Mouse (Mus musculus) Muller cell, postnatal 12 days (primary cell): ENCODE results near the gene Gm17535.
A peak's percentile ranks its signal among the peaks of the same experiment; 100 is the strongest.
"Not testable (repeated sequence)": the region's sequence is repeated elsewhere in the genome, so short reads cannot be mapped to it uniquely, and the experiment has no call there.

Experiments used
- DNase-seq: peaks from one replicate; pipeline ENCODE4 v3.0.0-alpha.2; 2015; ENCODE audit errors: inconsistent ontology term

Gene Gm17535

DNA sequence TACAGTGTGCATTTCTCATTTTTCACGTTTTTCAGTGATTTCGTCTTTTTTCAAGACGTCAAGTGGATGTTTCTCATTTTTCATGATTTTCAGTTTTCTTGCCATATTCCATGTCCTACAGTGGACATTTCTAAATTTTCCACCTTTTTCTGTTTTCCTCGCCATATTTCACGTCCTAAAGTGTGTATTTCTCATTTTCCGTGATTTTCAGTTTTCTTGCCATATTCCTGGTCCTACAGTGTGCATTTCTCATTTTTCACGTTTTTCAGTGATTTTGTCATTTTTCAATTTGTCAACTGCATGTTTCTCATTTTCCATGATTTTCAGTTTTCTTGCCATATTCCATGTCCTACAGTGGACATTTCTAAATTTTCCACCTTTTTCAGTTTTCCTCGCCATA is at the start of gene Gm17535:
Gene Gm17535 (plus strand): TSS at position 301 of the 400 bp plus-strand sequence.
- not testable (repeated sequence) for DNase-seq

DNA sequence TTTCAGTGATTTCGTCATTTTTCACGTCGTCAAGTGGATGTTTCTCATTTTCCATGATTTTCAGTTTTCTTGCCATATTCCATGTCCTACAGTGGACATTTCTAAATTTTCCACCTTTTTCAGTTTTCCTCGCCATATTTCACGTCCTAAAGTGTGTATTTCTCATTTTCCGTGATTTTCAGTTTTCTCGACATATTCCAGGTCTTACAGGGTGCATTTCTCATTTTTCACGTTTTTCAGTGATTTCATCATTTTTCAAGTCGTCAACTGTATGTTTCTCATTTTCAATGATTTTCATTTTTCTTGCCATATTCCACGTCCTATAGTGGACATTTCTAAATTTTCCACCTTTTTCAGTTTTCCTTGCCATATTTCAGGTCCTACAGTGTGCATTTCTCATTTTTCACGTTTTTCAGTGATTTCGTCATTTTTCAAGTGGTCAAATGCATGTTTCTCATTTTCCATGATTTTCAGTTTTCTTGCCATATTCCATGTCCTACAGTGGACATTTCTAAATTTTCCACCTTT is 33.9 kb upstream of the Gm17535 start, which contains the start of gene Gm10722:
Gene Gm10722 (plus strand): TSS at position 478 of the 528 bp plus-strand sequence.
- peak; percentile 78 for DNase-seq

DNA sequence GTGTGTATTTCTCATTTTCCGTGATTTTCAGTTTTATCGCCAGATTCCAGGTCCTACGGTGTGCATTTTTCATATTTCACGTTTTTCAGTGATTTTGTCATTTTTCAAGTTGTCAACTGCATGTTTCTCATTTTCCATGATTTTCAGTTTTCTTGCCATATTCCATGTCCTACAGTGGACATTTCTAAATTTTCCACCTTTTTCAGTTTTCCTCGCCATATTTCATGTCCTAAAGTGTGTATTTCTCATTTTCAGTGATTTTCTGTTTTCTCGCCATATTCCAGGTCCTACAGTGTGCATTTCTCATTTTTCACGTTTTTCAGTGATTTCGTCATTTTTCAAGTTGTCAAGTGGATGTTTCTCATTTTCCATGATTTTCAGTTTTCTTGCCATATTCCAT is 33.4 kb upstream of the Gm17535 start:
- DNase-seq: not testable (repeated sequence)

DNA sequence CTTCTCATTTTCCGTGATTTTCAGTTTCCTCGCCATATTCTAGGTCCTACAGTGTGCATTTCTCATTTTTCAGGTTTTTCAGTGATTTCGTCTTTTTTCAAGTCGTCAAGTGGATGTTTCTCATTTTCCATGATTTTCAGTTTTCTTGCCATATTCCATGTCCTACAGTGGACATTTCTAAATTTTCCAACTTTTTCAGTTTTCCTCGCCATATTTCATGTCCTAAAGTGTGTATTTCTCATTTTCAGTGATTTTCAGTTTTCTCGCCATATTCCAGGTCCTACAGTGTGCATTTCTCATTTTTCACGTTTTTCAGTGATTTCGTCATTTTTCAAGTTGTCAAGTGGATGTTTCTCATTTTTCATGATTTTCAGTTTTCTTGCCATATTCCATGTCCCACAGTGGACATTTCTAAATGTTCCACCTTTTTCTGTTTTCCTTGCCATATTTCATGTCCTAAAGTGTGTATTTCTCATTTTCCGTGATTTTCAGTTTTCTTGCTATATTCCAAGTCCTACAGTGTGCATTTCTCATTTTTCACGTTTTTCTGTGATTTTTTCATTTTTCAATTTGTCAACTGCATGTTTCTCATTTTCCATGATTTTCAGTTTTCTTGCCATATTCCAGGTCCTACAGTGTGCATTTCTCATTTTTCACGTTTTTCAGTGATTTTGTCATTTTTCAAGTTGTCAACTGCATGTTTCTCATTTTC is 32.3 kb upstream of the Gm17535 start:
- peak; percentile 74 for DNase-seq

DNA sequence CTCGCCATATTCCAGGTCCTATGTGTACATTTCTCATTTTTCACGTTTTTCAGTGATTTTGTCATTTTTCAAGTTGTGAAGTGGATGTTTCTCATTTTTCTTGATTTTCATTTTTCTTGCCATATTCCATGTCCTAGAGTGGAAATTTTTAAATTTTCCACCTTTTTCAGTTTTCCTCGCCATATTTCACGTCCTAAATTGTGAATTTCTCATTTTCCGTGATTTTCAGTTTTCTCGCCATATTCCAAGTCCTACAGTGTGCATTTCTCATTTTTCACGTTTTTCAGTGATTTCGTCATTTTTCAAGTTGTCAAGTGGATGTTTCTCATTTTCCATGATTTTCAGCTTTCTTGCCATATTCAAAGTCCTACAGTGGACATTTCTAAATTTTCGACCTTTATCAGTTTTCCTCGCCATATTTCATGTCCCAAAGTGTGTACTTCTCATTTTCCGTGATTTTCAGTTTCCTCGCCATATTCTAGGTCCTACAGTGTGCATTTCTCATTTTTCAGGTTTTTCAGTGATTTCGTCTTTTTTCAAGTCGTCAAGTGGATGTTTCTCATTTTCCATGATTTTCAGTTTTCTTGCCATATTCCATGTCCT is 31.5 kb upstream of the Gm17535 start, which contains the start of gene Gm11168:
Gene Gm11168 (plus strand): TSS at position 553 of the 603 bp plus-strand sequence.
- DNase-seq: not testable (repeated sequence)

DNA sequence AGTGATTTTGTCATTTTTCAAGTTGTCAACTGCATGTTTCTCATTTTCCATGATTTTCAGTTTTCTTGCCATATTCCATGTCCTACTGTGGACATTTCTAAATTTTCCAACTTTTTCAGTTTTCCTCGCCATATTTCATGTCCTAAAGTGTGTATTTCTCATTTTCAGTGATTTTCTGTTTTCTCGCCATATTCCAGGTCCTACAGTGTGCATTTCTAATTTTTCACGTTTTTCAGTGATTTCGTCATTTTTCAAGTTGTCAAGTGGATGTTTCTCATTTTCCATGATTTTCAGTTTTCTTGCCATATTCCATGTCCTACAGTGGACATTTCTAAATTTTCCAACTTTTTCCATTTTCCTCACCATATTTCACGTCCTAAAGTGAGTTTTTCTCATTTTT is 28.2 kb upstream of the Gm17535 start:
- DNase-seq: not testable (repeated sequence)

DNA sequence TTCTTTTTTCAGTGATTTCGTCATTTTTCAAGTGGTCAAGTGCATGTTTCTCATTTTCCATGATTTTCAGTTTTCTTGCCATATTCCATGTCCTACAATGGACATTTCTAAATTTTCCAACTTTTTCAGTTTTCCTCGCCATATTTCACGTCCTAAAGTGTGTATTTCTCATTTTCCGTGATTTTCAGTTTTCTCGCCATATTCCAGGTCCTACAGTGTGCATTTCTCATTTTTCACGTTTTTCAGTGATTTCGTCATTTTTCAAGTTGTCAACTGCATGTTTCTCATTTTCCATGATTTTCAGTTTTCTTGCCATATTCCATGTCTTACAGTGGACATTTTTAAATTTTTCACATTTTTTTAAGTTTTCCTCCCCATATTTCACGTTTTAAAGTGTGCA is 27.8 kb upstream of the Gm17535 start:
- DNase-seq: not testable (repeated sequence)

DNA sequence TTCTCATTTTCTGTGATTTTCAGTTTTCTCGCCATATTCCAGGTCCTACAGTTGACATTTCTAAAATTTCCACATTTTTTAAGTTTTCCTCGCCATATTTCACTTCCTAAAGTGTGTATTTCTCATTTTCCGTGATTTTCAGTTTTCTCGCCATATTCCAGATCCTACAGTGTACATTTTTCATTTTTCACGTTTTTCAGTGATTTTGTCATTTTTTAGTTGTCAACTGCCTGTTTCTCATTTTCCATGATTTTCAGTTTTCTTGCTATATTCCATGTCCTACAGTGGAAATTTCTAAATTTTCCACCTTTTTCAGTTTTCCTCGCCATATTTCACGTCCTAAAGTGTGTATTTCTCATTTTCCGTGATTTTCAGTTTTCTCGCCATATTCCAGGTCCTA is 27.1 kb upstream of the Gm17535 start:
- DNase-seq: peak; percentile 43

DNA sequence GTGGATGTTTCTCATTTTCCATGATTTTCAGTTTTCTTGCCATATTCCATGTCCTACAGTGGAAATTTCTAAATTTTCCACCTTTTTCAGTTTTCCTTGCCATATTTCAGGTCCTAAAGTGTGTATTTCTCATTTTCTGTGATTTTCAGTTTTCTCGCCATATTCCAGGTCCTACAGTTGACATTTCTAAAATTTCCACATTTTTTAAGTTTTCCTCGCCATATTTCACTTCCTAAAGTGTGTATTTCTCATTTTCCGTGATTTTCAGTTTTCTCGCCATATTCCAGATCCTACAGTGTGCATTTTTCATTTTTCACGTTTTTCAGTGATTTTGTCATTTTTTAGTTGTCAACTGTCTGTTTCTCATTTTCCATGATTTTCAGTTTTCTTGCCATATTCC is 25.1 kb upstream of the Gm17535 start:
- DNase-seq: not testable (repeated sequence)

DNA sequence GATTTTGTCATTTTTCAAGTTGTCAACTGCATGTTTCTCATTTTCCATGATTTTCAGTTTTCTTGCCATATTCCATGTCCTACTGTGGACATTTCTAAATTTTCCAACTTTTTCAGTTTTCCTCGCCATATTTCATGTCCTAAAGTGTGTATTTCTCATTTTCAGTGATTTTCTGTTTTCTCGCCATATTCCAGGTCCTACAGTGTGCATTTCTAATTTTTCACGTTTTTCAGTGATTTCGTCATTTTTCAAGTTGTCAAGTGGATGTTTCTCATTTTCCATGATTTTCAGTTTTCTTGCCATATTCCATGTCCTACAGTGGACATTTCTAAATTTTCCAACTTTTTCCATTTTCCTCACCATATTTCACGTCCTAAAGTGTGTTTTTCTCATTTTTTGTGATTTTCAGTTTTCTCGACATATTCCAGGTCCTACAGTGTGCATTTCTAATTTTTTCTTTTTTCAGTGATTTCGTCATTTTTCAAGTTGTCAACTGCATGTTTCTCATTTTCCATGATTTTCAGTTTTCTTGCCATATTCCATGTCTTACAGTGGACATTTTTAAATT is 22.3 kb upstream of the Gm17535 start:
- not testable (repeated sequence) for DNase-seq

DNA sequence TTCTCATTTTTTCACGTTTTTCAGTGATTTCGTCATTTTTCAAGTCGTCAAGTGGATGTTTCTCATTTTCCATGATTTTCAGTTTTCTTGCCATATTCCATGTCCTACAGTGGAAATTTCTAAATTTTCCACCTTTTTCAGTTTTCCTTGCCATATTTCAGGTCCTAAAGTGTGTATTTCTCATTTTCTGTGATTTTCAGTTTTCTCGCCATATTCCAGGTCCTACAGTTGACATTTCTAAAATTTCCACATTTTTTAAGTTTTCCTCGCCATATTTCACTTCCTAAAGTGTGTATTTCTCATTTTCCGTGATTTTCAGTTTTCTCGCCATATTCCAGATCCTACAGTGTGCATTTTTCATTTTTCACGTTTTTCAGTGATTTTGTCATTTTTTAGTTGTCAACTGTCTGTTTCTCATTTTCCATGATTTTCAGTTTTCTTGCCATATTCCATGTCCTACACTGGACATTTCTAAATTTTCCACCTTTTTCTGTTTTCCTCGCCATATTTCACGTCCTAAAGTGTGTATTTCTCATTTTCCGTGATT is 21.6 kb upstream of the Gm17535 start, which contains the start of gene Gm10721:
Gene Gm10721 (plus strand): TSS at position 408 of the 547 bp plus-strand sequence.
- DNase-seq: not testable (repeated sequence)

DNA sequence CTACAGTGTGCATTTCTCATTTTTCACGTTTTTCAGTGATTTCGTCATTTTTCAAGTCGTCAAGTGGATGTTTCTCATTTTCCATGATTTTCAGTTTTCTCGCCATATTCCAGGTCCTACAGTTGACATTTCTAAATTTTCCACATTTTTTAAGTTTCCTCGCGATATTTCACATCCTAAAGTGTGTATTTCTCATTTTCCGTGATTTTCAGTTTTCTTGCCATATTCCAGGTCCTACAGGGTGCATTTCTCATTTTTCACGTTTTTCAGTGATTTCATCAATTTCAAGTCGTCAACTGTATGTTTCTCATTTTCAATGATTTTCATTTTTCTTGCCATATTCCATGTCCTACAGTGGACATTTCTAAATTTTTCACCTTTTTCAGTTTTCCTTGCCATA is 19.0 kb upstream of the Gm17535 start, which contains the start of gene Gm10720:
Gene Gm10720 (plus strand): TSS at position 301 of the 400 bp plus-strand sequence.
- DNase-seq: not testable (repeated sequence)

DNA sequence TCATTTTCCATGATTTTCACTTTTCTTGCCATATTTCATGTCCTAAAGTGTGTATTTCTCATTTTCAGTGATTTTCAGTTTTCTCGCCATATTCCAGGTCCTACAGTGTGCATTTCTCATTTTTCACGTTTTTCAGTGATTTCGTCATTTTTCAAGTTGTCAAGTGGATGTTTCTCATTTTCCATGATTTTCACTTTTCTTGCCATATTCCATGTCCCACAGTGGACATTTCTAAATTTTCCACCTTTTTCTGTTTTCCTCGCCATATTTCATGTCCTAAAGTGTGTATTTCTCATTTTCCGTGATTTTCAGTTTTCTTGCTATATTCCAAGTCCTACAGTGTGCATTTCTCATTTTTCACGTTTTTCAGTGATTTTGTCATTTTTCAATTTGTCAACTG is 18.5 kb upstream of the Gm17535 start:
- DNase-seq: not testable (repeated sequence)

DNA sequence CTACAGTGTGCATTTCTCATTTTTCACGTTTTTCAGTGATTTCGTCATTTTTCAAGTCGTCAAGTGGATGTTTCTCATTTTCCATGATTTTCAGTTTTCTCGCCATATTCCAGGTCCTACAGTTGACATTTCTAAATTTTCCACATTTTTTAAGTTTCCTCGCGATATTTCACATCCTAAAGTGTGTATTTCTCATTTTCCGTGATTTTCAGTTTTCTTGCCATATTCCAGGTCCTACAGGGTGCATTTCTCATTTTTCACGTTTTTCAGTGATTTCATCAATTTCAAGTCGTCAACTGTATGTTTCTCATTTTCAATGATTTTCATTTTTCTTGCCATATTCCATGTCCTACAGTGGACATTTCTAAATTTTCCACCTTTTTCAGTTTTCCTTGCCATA is 17.3 kb upstream of the Gm17535 start, which contains the start of gene Gm10719:
Gene Gm10719 (plus strand): TSS at position 301 of the 400 bp plus-strand sequence.
- not testable (repeated sequence) for DNase-seq

DNA sequence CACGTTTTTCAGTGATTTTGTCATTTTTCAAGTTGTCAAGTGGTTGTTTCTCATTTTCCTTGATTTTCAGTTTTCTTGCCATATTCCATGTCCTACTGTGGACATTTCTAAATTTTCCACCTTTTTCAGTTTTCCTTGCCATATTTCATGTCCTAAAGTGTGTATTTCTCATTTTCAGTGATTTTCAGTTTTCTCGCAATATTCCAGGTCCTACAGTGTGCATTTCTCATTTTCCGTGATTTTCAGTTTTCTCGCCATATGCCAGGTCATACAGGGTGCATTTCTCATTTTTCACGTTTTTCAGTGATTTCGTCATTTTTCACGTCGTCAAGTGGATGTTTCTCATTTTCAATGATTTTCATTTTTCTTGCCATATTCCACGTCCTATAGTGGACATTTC is 15.5 kb upstream of the Gm17535 start:
- not testable (repeated sequence) for DNase-seq

DNA sequence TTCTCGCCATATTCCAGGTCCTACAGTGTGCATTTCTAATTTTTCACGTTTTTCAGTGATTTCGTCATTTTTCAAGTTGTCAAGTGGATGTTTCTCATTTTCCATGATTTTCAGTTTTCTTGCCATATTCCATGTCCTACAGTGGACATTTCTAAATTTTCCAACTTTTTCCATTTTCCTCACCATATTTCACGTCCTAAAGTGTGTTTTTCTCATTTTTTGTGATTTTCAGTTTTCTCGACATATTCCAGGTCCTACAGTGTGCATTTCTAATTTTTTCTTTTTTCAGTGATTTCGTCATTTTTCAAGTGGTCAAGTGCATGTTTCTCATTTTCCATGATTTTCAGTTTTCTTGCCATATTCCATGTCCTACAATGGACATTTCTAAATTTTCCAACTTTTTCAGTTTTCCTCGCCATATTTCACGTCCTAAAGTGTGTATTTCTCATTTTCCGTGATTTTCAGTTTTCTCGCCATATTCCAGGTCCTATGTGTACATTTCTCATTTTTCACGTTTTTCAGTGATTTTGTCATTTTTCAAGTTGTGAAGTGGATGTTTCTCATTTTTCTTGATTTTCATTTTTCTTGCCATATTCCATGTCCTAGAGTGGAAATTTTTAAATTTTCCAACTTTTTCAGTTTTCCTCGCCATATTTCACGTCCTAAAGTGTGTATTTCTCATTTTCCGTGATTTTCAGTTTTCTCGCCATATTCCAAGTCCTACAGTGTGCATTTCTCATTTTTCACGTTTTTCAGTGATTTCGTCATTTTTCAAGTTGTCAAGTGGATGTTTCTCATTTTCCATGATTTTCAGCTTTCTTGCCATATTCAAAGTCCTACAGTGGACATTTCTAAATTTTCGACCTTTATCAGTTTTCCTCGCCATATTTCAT is 14.3 kb upstream of the Gm17535 start:
- not testable (repeated sequence) for DNase-seq

DNA sequence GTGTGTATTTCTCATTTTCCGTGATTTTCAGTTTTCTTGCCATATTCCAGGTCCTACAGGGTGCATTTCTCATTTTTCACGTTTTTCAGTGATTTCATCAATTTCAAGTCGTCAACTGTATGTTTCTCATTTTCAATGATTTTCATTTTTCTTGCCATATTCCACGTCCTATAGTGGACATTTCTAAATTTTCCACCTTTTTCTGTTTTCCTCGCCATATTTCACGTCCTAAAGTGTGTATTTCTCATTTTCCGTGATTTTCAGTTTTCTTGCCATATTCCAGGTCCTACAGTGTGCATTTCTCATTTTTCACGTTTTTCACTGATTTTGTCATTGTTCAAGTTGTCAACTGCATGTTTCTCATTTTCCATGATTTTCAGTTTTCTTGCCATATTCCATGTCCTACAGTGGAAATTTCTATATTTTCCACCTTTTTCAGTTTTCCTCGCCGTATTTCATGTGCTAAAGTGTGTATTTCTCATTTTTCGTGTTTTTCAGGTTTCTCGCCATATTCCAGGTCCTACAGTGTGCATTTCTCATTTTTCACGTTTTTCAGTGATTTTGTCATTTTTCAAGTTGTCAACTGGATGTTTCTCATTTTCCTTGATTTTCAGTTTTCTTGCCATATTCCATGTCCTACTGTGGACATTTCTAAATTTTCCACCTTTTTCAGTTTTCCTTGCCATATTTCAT is 11.9 kb upstream of the Gm17535 start:
- DNase-seq: peak; percentile 55

DNA sequence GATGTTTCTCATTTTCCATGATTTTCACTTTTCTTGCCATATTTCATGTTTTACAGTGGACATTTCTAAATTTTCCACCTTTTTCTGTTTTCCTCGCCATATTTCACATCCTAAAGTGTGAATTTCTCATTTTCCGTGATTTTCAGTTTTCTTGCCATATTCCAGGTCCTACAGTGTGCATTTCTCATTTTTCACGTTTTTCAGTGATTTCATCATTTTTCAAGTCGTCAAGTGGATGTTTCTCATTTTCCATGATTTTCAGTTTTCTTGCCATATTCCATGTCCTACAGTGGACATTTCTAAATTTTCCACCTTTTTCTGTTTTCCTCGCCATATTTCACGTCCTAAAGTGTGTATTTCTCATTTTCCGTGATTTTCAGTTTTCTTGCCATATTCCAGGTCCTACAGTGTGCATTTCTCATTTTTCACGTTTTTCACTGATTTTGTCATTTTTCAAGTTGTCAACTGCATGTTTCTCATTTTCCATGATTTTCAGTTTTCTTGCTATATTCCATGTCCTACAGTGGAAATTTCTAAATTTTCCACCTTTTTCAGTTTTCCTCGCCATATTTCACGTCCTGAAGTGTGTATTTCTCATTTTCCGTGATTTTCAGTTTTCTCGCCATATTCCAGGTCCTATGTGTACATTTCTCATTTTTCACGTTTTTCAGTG is 11.0 kb upstream of the Gm17535 start, which contains the start of gene Gm10718:
Gene Gm10718 (plus strand): TSS at position 236 of the 673 bp plus-strand sequence.
- not testable (repeated sequence) for DNase-seq

DNA sequence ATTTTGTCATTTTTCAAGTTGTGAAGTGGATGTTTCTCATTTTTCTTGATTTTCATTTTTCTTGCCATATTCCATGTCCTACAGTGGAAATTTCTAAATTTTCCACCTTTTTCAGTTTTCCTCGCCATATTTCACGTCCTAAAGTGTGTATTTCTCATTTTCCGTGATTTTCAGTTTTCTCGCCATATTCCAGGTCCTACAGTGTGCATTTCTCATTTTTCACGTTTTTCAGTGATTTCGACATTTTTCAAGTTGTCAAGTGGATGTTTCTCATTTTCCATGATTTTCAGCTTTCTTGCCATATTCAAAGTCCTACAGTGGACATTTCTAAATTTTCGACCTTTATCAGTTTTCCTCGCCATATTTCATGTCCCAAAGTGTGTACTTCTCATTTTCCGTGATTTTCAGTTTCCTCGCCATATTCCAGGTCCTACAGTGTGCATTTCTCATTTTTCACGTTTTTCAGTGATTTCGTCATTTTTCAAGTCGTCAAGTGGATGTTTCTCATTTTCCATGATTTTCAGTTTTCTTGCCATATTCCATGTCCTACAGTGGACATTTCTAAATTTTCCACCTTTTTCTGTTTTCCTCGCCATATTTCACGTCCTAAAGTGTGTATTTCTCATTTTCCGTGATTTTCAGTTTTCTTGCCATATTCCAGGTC is 10.3 kb upstream of the Gm17535 start:
- DNase-seq: not testable (repeated sequence)
